20 mouse cellular contexts compared by ENCODE assay signal in the genomic region with DNA sequence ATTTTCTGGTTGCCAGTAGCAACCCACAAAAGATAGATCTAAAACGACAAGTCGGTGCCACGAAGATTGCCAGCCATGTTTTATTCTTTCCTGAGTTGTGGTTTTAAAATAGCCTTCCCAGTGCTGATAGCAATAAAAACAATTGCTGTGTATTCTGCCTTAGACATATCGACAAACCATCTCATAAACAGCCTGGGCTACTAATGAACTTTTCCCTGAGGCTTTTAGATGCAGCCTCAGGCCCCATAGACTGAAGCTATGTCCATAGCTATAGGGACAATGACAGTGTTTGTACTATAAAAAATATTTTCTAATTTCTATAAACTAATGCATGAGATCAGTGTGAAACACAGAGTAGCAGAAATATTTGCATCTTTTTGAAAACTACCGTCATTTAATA.
DNase-seq lines count a peak whose midpoint lies in the region; ATAC-seq lines count a peak whose summit lies in the region.
"Had no signal": no experiment of that assay in that cellular context is flagged by ENCODE, and none has a peak within 500 bp of the region (broad histone marks: within the 10 kb centered on the region; RNA-seq: fewer than 3 reads in every experiment).

No protein-coding gene starts in this region.

- no peak overlapping the region for H3K9ac ChIP-seq in hindbrain, embryonic 15.5 days
- no peak overlapping the region for H3K9ac ChIP-seq in hindbrain, embryonic 11.5 days (ENCODE audit: low read depth, low read length)
- no peak overlapping the region for H3K9ac ChIP-seq in neural tube, embryonic 12.5 days
- no peak overlapping the region for H3K9ac ChIP-seq in neural tube, embryonic 14.5 days (replicated peaks; ENCODE audit: low read depth, low read length)
- H3K9ac ChIP-seq: embryonic facial prominence, embryonic 15.5 days; heart, embryonic 15.5 days had no signal

- H3K36me3 ChIP-seq in hindbrain, embryonic 15.5 days = no peaks in the 10 kb centered on the region
- H3K36me3 ChIP-seq in hindbrain, embryonic 11.5 days (ENCODE audit: control insufficient read depth, insufficient read depth, low read length) = no peaks in the 10 kb centered on the region
- no peaks in the 10 kb centered on the region for H3K36me3 ChIP-seq in neural tube, embryonic 12.5 days
- no peaks in the 10 kb centered on the region for H3K36me3 ChIP-seq in neural tube, embryonic 14.5 days (ENCODE audit: control insufficient read depth, insufficient read depth, low read length)
- H3K36me3 ChIP-seq: embryonic facial prominence, embryonic 15.5 days; forebrain, embryonic 10.5 days; heart, embryonic 15.5 days had no signal

- WGBS in hindbrain, embryonic 15.5 days = 53% methylated on average over 5 of the region's 5 CpGs
- 77% methylated on average over 5 of the region's 5 CpGs for WGBS in hindbrain, embryonic 11.5 days
- 59% methylated on average over 5 of the region's 5 CpGs for WGBS in neural tube, embryonic 12.5 days
- WGBS in neural tube, embryonic 14.5 days = 38% methylated on average over 5 of the region's 5 CpGs

- no peak overlapping the region for H3K4me2 ChIP-seq in hindbrain, embryonic 15.5 days
- H3K4me2 ChIP-seq in hindbrain, embryonic 11.5 days (replicated peaks; ENCODE audit: low read depth, low read length) = no peak overlapping the region
- no peak overlapping the region for H3K4me2 ChIP-seq in neural tube, embryonic 12.5 days (replicated peaks)
- peak overlapping the region; percentile 8; the same call in 1 of the 2 replicates for H3K4me2 ChIP-seq in neural tube, embryonic 14.5 days (ENCODE audit: low read depth, low read length)
- H3K4me2 ChIP-seq: embryonic facial prominence, embryonic 15.5 days; heart, embryonic 11.5 days; heart, embryonic 15.5 days had no signal

- no peak for DNase-seq in hindbrain, embryonic 11.5 days (ENCODE audit: low spot score)
- no peak for DNase-seq in neural tube, embryonic 10.5 days (ENCODE audit: extremely low spot score, low spot score)
- no peak for DNase-seq in cerebellum, postnatal 14 days
- DNase-seq: adrenal gland, adult 8-10 months; adrenal gland, postnatal 36 days; cerebellum, adult 2 months; cerebellum, postnatal 10 days; embryo, embryonic 11 days; gastrocnemius, postnatal 14 days; heart, adult 2 months; heart, postnatal 14 days had no signal

- ATAC-seq in hindbrain, embryonic 15.5 days (ENCODE audit: low FRiP score, low read depth) = no peak
- no peak for ATAC-seq in hindbrain, embryonic 11.5 days (ENCODE audit: low FRiP score)
- peak; percentile 34; the same call in 1 of the 2 replicates for ATAC-seq in neural tube, embryonic 12.5 days (ENCODE audit: low FRiP score, low read depth)
- ATAC-seq in neural tube, embryonic 14.5 days (ENCODE audit: low read depth) = peak; percentile 54
- ATAC-seq: forebrain, embryonic 14.5 days had no signal

- H3K9me3 ChIP-seq in hindbrain, embryonic 15.5 days = no peaks in the 10 kb centered on the region
- H3K9me3 ChIP-seq in hindbrain, embryonic 11.5 days (ENCODE audit: control insufficient read depth, low read length) = no peaks in the 10 kb centered on the region
- no peaks in the 10 kb centered on the region for H3K9me3 ChIP-seq in neural tube, embryonic 12.5 days
- H3K9me3 ChIP-seq in neural tube, embryonic 14.5 days (ENCODE audit: control insufficient read depth, low read length) = no peaks in the 10 kb centered on the region
- H3K9me3 ChIP-seq: embryonic facial prominence, embryonic 15.5 days; forebrain, embryonic 10.5 days; heart, embryonic 15.5 days had no signal

- H3K4me3 ChIP-seq in hindbrain, embryonic 15.5 days = no peak overlapping the region
- H3K4me3 ChIP-seq in hindbrain, embryonic 11.5 days (ENCODE audit: low read depth, low read length) = no peak overlapping the region
- H3K4me3 ChIP-seq in neural tube, embryonic 12.5 days = no peak overlapping the region
- no peak overlapping the region for H3K4me3 ChIP-seq in neural tube, embryonic 14.5 days (ENCODE audit: low read depth, low read length)
- H3K4me3 ChIP-seq: embryonic facial prominence, embryonic 15.5 days; erythroblast, embryonic 14.5 days; forebrain, embryonic 10.5 days; heart, adult 2 months; heart, embryonic 15.5 days had no signal

- 0 out of 2 replicates have a peak overlapping the region, but pooled peaks have one; percentile 38 for H3K27ac ChIP-seq in hindbrain, embryonic 15.5 days (replicated peaks)
- no peak overlapping the region for H3K27ac ChIP-seq in hindbrain, embryonic 11.5 days (ENCODE audit: low read depth, low read length)
- no peak overlapping the region for H3K27ac ChIP-seq in neural tube, embryonic 12.5 days
- peak overlapping the region; percentile 55 for H3K27ac ChIP-seq in neural tube, embryonic 14.5 days (ENCODE audit: low read depth, low read length)
- H3K27ac ChIP-seq: embryonic facial prominence, embryonic 15.5 days; forebrain, embryonic 10.5 days; heart, adult 2 months; heart, embryonic 15.5 days had no signal

- no peaks in the 10 kb centered on the region for H3K27me3 ChIP-seq in hindbrain, embryonic 15.5 days
- H3K27me3 ChIP-seq in hindbrain, embryonic 11.5 days (ENCODE audit: control insufficient read depth, insufficient read depth, low read length) = no peaks in the 10 kb centered on the region
- H3K27me3 ChIP-seq in neural tube, embryonic 12.5 days (replicated peaks) = no peaks in the 10 kb centered on the region
- no peaks in the 10 kb centered on the region for H3K27me3 ChIP-seq in neural tube, embryonic 14.5 days (ENCODE audit: control insufficient read depth, insufficient read depth, low read length)
- H3K27me3 ChIP-seq: embryonic facial prominence, embryonic 15.5 days; heart, embryonic 15.5 days had no signal

- no peaks in the 10 kb centered on the region for H3K4me1 ChIP-seq in hindbrain, embryonic 15.5 days (replicated peaks)
- H3K4me1 ChIP-seq in hindbrain, embryonic 11.5 days (replicated peaks; ENCODE audit: control insufficient read depth, insufficient read depth, low read length) = no peaks in the 10 kb centered on the region
- no peaks in the 10 kb centered on the region for H3K4me1 ChIP-seq in neural tube, embryonic 12.5 days
- peaks cover 4% of the 10 kb centered on the region; the same call in 1 of the 2 replicates for H3K4me1 ChIP-seq in neural tube, embryonic 14.5 days (ENCODE audit: control insufficient read depth, insufficient read depth, low read length)
- H3K4me1 ChIP-seq: embryonic facial prominence, embryonic 15.5 days; heart, embryonic 15.5 days had no signal

Comparison
In these comparisons a context has a peak if more than half of its experiments do, and no peak if none do; other contexts are left out.
1. H3K27ac ChIP-seq: peak in hindbrain, embryonic 15.5 days (single experiment) and neural tube, embryonic 14.5 days (single experiment); none in hindbrain, embryonic 11.5 days (single experiment) and neural tube, embryonic 12.5 days (single experiment).
2. ATAC-seq: peak in neural tube, embryonic 12.5 days (single experiment) and neural tube, embryonic 14.5 days (single experiment); none in hindbrain, embryonic 15.5 days (single experiment) and hindbrain, embryonic 11.5 days (single experiment).